8 mouse cellular contexts compared by ENCODE assay signal in genomic region chr1:192078406-192078805, GRCm38 (mm10). TPM values are rescaled to one million over a fixed set of nuclear protein-coding genes. Genes with fewer than 3 reads are reported as not detected.
DNase-seq lines count a peak whose midpoint lies in the region; ATAC-seq and TF ChIP-seq lines count a peak whose summit lies in the region.

No protein-coding gene starts in this region.

- peaks cover 3% of the 10 kb centered on the region; the same call in 1 of the 2 replicates for H3K9me3 ChIP-seq in lung, postnatal 0 days (ENCODE audit: low read length)

- ATAC-seq in common myeloid progenitor, adult 5-6 weeks (replicated peaks; ENCODE audit: low read depth, poor library complexity, severe bottlenecking): peak; percentile 95
- ATAC-seq in inflammation-experienced regulatory T-cells, adult 6 months: peak; percentile 83
- peak; percentile 85 for ATAC-seq in lung, postnatal 0 days

- peaks cover 21% of the 10 kb centered on the region; the same call in 1 of the 2 replicates for H3K4me1 ChIP-seq in lung, postnatal 0 days (ENCODE audit: insufficient read depth, low read depth, low read length)

- H3K36me3 ChIP-seq in lung, postnatal 0 days (ENCODE audit: insufficient read depth, low read length): 0 out of 2 replicates have a peak, but pooled peaks cover 6% of the 10 kb centered on the region

- TF ChIP-seq CTCF in lung, postnatal 0 days (IDR thresholded peaks at IDR 0.05): no peak

- no peak overlapping the region for H3K4me3 ChIP-seq in lung, postnatal 0 days (ENCODE audit: low read depth, low read length)

- no peak overlapping the region for H3K4me2 ChIP-seq in lung, postnatal 0 days (replicated peaks; ENCODE audit: low read depth, low read length)

- peak overlapping the region; percentile 48 for H3K27ac ChIP-seq in lung, postnatal 0 days (ENCODE audit: low read length)

- H3K27me3 ChIP-seq in lung, postnatal 0 days (replicated peaks; ENCODE audit: insufficient read depth, low read length): no peaks in the 10 kb centered on the region

- H3K9ac ChIP-seq in lung, postnatal 0 days (replicated peaks; ENCODE audit: low read depth): no peak overlapping the region

- WGBS in lung, postnatal 0 days: 24% methylated on average over 3 of the region's 3 CpGs

- peak; percentile 56 for DNase-seq in layer of hippocampus, adult 11-12 months (ENCODE audit: low spot score)
- DNase-seq in layer of hippocampus, adult 8-10 months (ENCODE audit: low spot score in 2 of 2): no peak
- peak; percentile 84 for DNase-seq in lung, postnatal 0 days (ENCODE audit: low spot score)
- DNase-seq in thymus, postnatal 14 days: peak; percentile 50
- DNase-seq in testis, postnatal 10 days (ENCODE audit: low spot score): no peak
- DNase-seq in right cerebral cortex, postnatal 36 days (ENCODE audit: low spot score in 2 of 2): no peak

- TF ChIP-seq EP300 in lung, postnatal 0 days (IDR thresholded peaks at IDR 0.05): no peak; the same call in 1 of the 2 replicates

RNA-seq across cellular contexts. Expression of gene Traf5, which starts 14.0 kb away (rescaled TPM):
- 1 to 10 TPM; 1.8 to 6.8 (median 5.4) TPM for total RNA-seq in layer of hippocampus, adult 8-10 months (2022)
- total RNA-seq in common myeloid progenitor, adult 5-6 weeks (2017): 6.5 and 11.3 TPM in 2 replicates
- polyA plus RNA-seq in inflammation-experienced regulatory T-cells, adult 6 months (2017; shearing (Covaris generic)): 10 to 100 TPM; 51.7 to 69.8 (median 67.4) TPM
- polyA plus RNA-seq in lung, postnatal 0 days (2015; fragmentation: Nextera tagmentation; extraction: Ambion mirVana): 27.0 and 27.1 TPM in 2 replicates

RNA-seq across cellular contexts. Expression of gene Rcor3, which starts 59.5 kb away (rescaled TPM):
- 10 to 100 TPM; 47.3 to 58.1 (median 49.5) TPM for total RNA-seq in layer of hippocampus, adult 8-10 months (2022)
- 13.6 and 21.7 TPM in 2 replicates for total RNA-seq in common myeloid progenitor, adult 5-6 weeks (2017)
- 10 to 100 TPM; 10.9 to 19.9 (median 14.6) TPM for polyA plus RNA-seq in inflammation-experienced regulatory T-cells, adult 6 months (2017; shearing (Covaris generic))
- polyA plus RNA-seq in lung, postnatal 0 days (2015; fragmentation: Nextera tagmentation; extraction: Ambion mirVana): 26.1 and 27.6 TPM in 2 replicates

Comparison
In these comparisons a context has a peak if more than half of its experiments do, and no peak if none do; other contexts are left out.
1. DNase-seq: peak in layer of hippocampus, adult 11-12 months (single experiment), lung, postnatal 0 days (single experiment) and thymus, postnatal 14 days (single experiment); none in layer of hippocampus, adult 8-10 months (0 of 2), testis, postnatal 10 days (single experiment) and right cerebral cortex, postnatal 36 days (0 of 2).
2. Peak in every context shown above with its lines, with median percentiles within 50 percentile points of each other: ATAC-seq.